Mouse (Mus musculus) testis, adult 2 months (tissue): ENCODE data around the gene Med12l.

Experiments used
- CTCF ChIP-seq: fragments of 200-500 bp; IDR thresholded peaks from 2 replicates; pipeline ENCODE4 v1.5.1; 2012; ENCODE audit warnings: low read depth, mild to moderate bottlenecking, inconsistent platforms, low read length, moderate library complexity; ENCODE audit not compliant: control insufficient read depth, insufficient read depth, insufficient replicate concordance
- POLR2A ChIP-seq: fragments of 200-500 bp; IDR thresholded peaks from 2 replicates; pipeline ENCODE4 v1.6.1; 2012; ENCODE audit warnings: low read depth, mild to moderate bottlenecking, inconsistent platforms, low read length, moderate library complexity; ENCODE audit not compliant: control insufficient read depth

DNA sequence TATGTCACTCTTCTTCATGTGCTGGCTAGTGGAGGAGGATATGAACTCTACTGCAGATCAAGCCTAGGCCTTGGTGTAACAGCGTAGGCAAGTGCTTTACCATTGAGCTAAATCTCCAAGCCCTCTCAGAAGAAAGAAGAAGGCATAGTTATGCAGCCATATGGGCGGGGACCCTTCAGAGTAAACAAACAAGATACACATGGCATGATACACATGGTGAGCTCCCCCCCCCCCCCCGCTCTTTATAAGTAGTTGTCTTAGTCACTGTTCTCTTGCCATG lies 272.6 kb downstream of the Med12l start:
- TF ChIP-seq CTCF (no peak), POLR2A (no peak)
